Mouse (Mus musculus) kidney, adult 2 months (tissue): ENCODE measurements at regions not wholly inside any gene's neighbourhood (a gene's known extent, or its start where the extent isn't known, plus 50 kb on each side); places are given as distances from the start of the nearest gene placed in this dataset.

ENCODE experiments used
- DNase-seq: peaks from one replicate; pipeline ENCODE4 v3.0.0; 2021
- H3K27ac ChIP-seq: fragments of 200-500 bp; 2 replicates; pipeline ENCODE4 v1.5.1; 2012; ENCODE audit warnings: low read depth, low read length, control low read depth, inconsistent platforms; ENCODE audit not compliant: insufficient read depth
- H3K27me3 ChIP-seq: fragments of 200-500 bp; replicated peaks from 2 replicates; pipeline ENCODE4 v1.6.1; 2012; ENCODE audit warnings: mild to moderate bottlenecking, moderate library complexity, low read length, inconsistent platforms; ENCODE audit not compliant: control insufficient read depth, insufficient read depth
- H3K36me3 ChIP-seq: fragments of 200-500 bp; 2 replicates; pipeline ENCODE4 v1.6.1; 2012; ENCODE audit warnings: mild to moderate bottlenecking, moderate library complexity, low read length, inconsistent platforms; ENCODE audit not compliant: control insufficient read depth, insufficient read depth
- H3K4me1 ChIP-seq: fragments of 200-500 bp; 2 replicates; pipeline ENCODE4 v1.6.1; 2011; ENCODE audit warnings: low read length; ENCODE audit not compliant: control insufficient read depth, insufficient read depth
- H3K4me3 ChIP-seq: fragments of 200-500 bp; 2 replicates; pipeline ENCODE4 v1.5.1; 2011; ENCODE audit warnings: mild to moderate bottlenecking, low read depth, low read length, control low read depth; ENCODE audit not compliant: insufficient read depth
- CTCF ChIP-seq: fragments of 200-500 bp; conservative IDR thresholded peaks from 2 replicates; pipeline ENCODE4 v1.5.1; 2011; ENCODE audit warnings: low read depth, mild to moderate bottlenecking, control low read depth, low read length, moderate library complexity, mixed read lengths; ENCODE audit not compliant: insufficient read depth, insufficient read length
- POLR2A ChIP-seq: fragments of 200-500 bp; IDR thresholded peaks from one replicate; pipeline ENCODE4 v1.6.1; 2011; ENCODE audit warnings: low read depth, low read length, control low read depth
- WGBS: fragments of 180-500 bp; shearing (Covaris S2); methylation state at CpG from one replicate; pipeline ENCODE4 v1.1.7; 2018; 5-methylcytosine and 5-hydroxymethylcytosine counted together

- H3K27me3 ChIP-seq, result no peaks in the 10 kb centered on the region
- H3K27ac ChIP-seq, result no peak overlapping the region
- H3K4me1 ChIP-seq, result no peaks in the 10 kb centered on the region
- DNase-seq, result no peak
- H3K4me3 ChIP-seq, result no peak overlapping the region
- TF ChIP-seq POLR2A, result no peak
- TF ChIP-seq CTCF, result no peak
- no peaks in the 10 kb centered on the region for H3K36me3 ChIP-seq
These were observed 2004.1 kb upstream of the Gm8797 start for GRCm38 (mm10) chr3:3746542-3746941.

- peak; percentile 10 for DNase-seq
- 7% methylated on average over 5 of the region's 5 CpGs for WGBS
- Histone ChIP-seq H3K27me3 (no peaks in the 10 kb centered on the region), H3K4me3 (no peak overlapping the region), H3K36me3 (no peaks in the 10 kb centered on the region), H3K27ac (no peak overlapping the region), H3K4me1 (no peaks in the 10 kb centered on the region)
- TF ChIP-seq POLR2A (no peak), CTCF (no peak)
These were observed 1998.9 kb upstream of the Gm8797 start for GRCm38 (mm10) chr3:3751596-3752251.

DNA sequence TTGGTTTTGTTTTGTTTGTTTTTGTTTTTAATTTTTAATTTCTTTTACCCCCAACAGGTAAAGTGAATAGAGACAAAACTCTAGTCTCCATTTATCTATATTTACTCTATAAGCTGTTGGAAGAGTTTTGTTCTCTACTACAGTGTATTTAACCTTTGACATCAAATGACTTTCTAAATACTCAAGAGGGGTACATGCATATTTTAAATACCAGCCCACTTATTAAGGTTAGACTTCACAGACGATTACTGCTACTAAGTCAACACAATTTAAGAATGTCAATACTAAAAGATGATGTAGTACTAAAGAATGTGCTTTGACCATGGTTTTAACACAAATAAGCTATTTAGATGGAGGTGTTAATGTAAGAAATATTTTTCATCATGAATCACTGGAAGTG is 1989.3 kb upstream of the Gm8797 start:
- DNase-seq, result no peak
- no peak overlapping the region for H3K4me3 ChIP-seq
- WGBS, result 28% methylated on average over 1 of the region's 1 CpGs

DNA sequence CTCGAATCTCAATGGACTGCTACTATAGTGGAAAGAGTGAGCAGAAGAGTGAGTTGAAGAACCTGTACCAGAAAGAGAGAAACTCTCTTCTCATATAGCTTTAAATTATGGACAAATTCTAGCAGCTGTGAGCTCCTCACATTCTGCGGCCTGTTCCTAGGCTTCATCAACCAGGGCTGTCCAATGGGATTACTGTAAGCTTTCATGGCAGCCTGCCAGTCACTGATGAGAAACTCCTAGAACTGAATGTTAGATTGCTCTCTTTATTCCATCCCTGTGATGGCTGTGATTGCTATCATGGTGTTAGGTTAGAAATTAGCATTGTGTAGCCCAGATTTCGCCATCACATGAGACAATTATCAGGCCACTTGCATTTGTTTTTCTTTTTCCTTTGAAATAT is 1966.4 kb upstream of the Gm8797 start:
- no peaks in the 10 kb centered on the region for H3K4me1 ChIP-seq
- no peaks in the 10 kb centered on the region for H3K27me3 ChIP-seq
- DNase-seq, result no peak
- no peak overlapping the region for H3K27ac ChIP-seq
- no peak for TF ChIP-seq POLR2A
- TF ChIP-seq CTCF, result no peak
- 80% methylated on average over 3 of the region's 3 CpGs for WGBS
- H3K4me3 ChIP-seq, result no peak overlapping the region
- H3K36me3 ChIP-seq, result no peaks in the 10 kb centered on the region

More for the DNA sequence above, 1989.3 kb upstream of the Gm8797 start:
- H3K4me1 ChIP-seq, result no peaks in the 10 kb centered on the region
- no peaks in the 10 kb centered on the region for H3K36me3 ChIP-seq
- TF ChIP-seq CTCF (no peak), POLR2A (no peak)
- no peaks in the 10 kb centered on the region for H3K27me3 ChIP-seq
- no peak overlapping the region for H3K27ac ChIP-seq

- TF ChIP-seq CTCF (no peak), POLR2A (no peak)
- DNase-seq, result no peak
- Histone ChIP-seq H3K4me3 (no peak overlapping the region), H3K36me3 (no peaks in the 10 kb centered on the region), H3K27me3 (no peaks in the 10 kb centered on the region), H3K4me1 (no peaks in the 10 kb centered on the region), H3K27ac (no peak overlapping the region)
- 54% methylated on average over 2 of the region's 2 CpGs for WGBS
These were observed 1964.6 kb upstream of the Gm8797 start for GRCm38 (mm10) chr3:3786039-3786438.

GRCm38 (mm10) chr3:3807821-3808220 is 1942.8 kb upstream of the Gm8797 start:
- Histone ChIP-seq H3K36me3 (no peaks in the 10 kb centered on the region), H3K4me3 (no peak overlapping the region), H3K27me3 (no peaks in the 10 kb centered on the region), H3K4me1 (no peaks in the 10 kb centered on the region), H3K27ac (no peak overlapping the region)
- no peak for DNase-seq
- TF ChIP-seq CTCF (no peak), POLR2A (no peak)
- WGBS, result 80% methylated on average over 1 of the region's 1 CpGs

DNA sequence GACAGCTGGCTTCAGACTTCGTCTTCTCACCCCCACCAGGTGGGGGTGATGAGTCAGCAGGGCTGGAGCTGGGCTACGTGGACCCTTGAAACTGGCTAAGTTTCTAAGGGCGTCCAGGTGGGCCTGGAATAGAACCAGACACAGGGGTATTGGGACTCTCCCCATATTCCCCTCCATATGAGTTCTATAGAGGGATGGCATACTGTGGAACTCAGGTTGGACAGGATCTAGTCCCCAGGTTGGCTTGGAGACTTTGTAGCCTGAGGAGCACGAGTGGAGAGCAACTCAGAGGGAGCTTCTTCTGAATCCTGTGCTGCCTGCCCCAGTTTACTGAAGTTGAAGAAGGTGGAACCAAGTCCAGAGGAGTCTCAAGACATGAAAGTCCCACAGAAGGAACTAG is 1921.6 kb upstream of the Gm8797 start:
- Histone ChIP-seq H3K4me3 (no peak overlapping the region), H3K4me1 (no peaks in the 10 kb centered on the region), H3K27ac (no peak overlapping the region), H3K27me3 (no peaks in the 10 kb centered on the region), H3K36me3 (no peaks in the 10 kb centered on the region)
- no peak for TF ChIP-seq CTCF
- no peak for TF ChIP-seq POLR2A
- DNase-seq, result no peak
- WGBS, result 48% methylated on average over 4 of the region's 4 CpGs
